Mouse (Mus musculus) thymus, adult 2 months (tissue): ENCODE measurements around the gene Mfsd2b.

ENCODE experiments used
- CTCF ChIP-seq: fragments of 200-500 bp; IDR thresholded peaks from 2 replicates; pipeline ENCODE4 v1.5.1; 2012; ENCODE audit warnings: mild to moderate bottlenecking, control low read depth, low read length, moderate library complexity, borderline replicate concordance; ENCODE audit not compliant: control insufficient read depth, poor library complexity, insufficient read depth; ENCODE audit errors: extremely low read depth
- POLR2A ChIP-seq: fragments of 200-500 bp; IDR thresholded peaks from 2 replicates; pipeline ENCODE4 v1.6.1; 2012; ENCODE audit warnings: mild to moderate bottlenecking, low read length, control low read depth, moderate library complexity; ENCODE audit not compliant: control insufficient read depth, poor library complexity, insufficient read depth; ENCODE audit errors: extremely low read depth

DNA sequence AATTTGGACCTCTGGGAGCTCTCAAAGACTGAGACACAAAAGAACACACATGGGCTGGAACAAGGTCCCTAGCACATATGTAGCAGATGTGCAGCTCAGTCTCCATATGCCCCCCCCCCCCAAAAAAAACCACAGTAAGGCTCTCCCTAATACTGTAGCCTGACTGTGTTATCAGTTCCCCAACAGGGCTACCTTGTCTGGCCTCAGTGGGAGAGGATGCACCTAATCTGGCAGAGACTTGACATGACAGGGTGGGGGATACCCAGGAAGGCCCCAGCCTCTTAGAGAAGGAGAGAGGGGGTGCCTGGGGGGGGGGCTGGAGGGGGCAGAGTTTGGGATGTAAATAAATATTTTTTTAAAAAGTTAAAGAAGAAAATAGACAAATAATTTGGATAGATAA lies 14.6 kb upstream of the Mfsd2b start:
- TF ChIP-seq CTCF: no peak
- TF ChIP-seq POLR2A: no peak
